ENCODE assay signal across 25 mouse cellular contexts in the genomic region with DNA sequence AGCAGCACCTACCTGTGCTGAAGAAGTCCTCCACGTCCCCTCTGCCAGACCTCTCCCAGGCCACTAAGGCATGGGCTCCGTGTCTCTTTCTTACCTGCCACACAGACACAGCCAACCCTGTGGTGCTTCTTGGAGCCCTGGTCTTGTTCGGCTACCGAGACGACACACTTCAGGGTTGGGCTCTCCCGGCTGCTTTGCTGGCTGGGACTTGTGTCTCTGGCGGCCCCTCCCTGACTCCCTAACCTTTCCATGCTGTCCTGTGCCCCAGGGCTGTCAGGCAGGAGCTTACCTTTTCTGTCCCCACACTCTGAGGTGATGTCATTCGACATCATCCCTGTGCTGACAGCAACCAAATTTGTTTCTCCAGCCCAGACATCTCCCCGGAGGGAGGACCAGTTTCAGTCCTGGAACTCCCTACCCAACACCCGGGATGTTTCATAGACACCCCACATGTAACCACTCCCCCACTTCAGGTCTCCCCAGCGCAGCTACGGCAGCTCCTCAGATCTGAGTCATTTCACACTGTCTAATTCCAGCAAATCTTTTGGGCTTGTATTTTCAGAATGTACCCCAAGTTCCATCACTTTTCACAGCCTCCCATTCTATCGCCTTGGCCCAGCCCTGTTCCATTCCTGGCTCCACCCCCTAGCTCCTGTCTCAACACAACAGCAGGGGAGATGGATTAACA. TPM values are rescaled to one million over a fixed set of nuclear protein-coding genes. Genes with fewer than 3 reads are reported as not detected.
DNase-seq lines count a peak whose midpoint lies in the region; ATAC-seq and TF ChIP-seq lines count a peak whose summit lies in the region.
"Had no signal": no experiment of that assay in that cellular context is flagged by ENCODE, and none has a peak within 500 bp of the region (broad histone marks: within the 10 kb centered on the region; RNA-seq: fewer than 3 reads in every experiment).

No protein-coding gene starts in this region.

- peak; percentile 92 for DNase-seq in heart, adult 11 months
- no peak for DNase-seq in limb, embryonic 10.5 days (ENCODE audit: low spot score)
- peak; percentile 90 for DNase-seq in brain, adult 2 months (ENCODE audit: low read depth, low spot score)
- DNase-seq: adrenal gland, postnatal 10 days; cerebellum, adult 11-12 months; cerebellum, postnatal 25 days; heart, postnatal 4 days; kidney, adult 11 months; layer of hippocampus, postnatal 36 days; liver, postnatal 0 days; lung, postnatal 14 days; spleen, adult 18-20 months; thymus, adult 2 months had no signal

- H3K9me3 ChIP-seq in heart, embryonic 12.5 days (replicated peaks), result no peaks in the 10 kb centered on the region
- H3K9me3 ChIP-seq in limb, embryonic 15.5 days, result no peaks in the 10 kb centered on the region
- H3K9me3 ChIP-seq in limb, embryonic 10.5 days (replicated peaks), result no peaks in the 10 kb centered on the region
- no peaks in the 10 kb centered on the region for H3K9me3 ChIP-seq in kidney, embryonic 14.5 days (ENCODE audit: control insufficient read depth, low read length)
- H3K9me3 ChIP-seq: heart, embryonic 15.5 days; midbrain, embryonic 13.5 days had no signal

- H3K36me3 ChIP-seq in heart, embryonic 12.5 days, result peaks cover 31% of the 10 kb centered on the region
- H3K36me3 ChIP-seq in limb, embryonic 15.5 days, result peaks cover 39% of the 10 kb centered on the region
- H3K36me3 ChIP-seq in limb, embryonic 10.5 days, result peaks cover 87% of the 10 kb centered on the region
- peaks cover 48% of the 10 kb centered on the region for H3K36me3 ChIP-seq in myocyte (ENCODE audit: control insufficient read depth, insufficient read depth)
- peaks cover 29% of the 10 kb centered on the region for H3K36me3 ChIP-seq in kidney, embryonic 14.5 days (ENCODE audit: control insufficient read depth, insufficient read depth, low read length)

- no peak overlapping the region for H3K4me3 ChIP-seq in heart, embryonic 12.5 days
- H3K4me3 ChIP-seq in limb, embryonic 15.5 days, result no peak overlapping the region
- H3K4me3 ChIP-seq in limb, embryonic 10.5 days, result no peak overlapping the region
- no peak overlapping the region for H3K4me3 ChIP-seq in myocyte
- H3K4me3 ChIP-seq in kidney, embryonic 14.5 days (ENCODE audit: low read length), result no peak overlapping the region
- H3K4me3 ChIP-seq: heart, embryonic 15.5 days; midbrain, embryonic 13.5 days had no signal

- H3K4me2 ChIP-seq in heart, embryonic 12.5 days, result no peak overlapping the region
- no peak overlapping the region for H3K4me2 ChIP-seq in limb, embryonic 15.5 days
- H3K4me2 ChIP-seq in myocyte (ENCODE audit: low read depth), result no peak overlapping the region
- H3K4me2 ChIP-seq in kidney, embryonic 14.5 days (replicated peaks; ENCODE audit: low read depth, low read length), result no peak overlapping the region
- H3K4me2 ChIP-seq: heart, embryonic 15.5 days; midbrain, embryonic 13.5 days had no signal

- ATAC-seq in heart, embryonic 12.5 days (ENCODE audit: insufficient number of reproducible peaks, low FRiP score), result no peak
- no peak for ATAC-seq in limb, embryonic 15.5 days (ENCODE audit: insufficient number of reproducible peaks, low FRiP score, low TSS enrichment, low read depth)
- ATAC-seq in monocyte, adult 5-6 weeks (replicated peaks; ENCODE audit: insufficient number of reproducible peaks, low FRiP score, low TSS enrichment, poor library complexity, severe bottlenecking), result no peak
- no peak for ATAC-seq in kidney, embryonic 14.5 days (ENCODE audit: low FRiP score, low TSS enrichment)
- ATAC-seq: forebrain, embryonic 14.5 days; hindbrain, postnatal 0 days; liver, postnatal 0 days; midbrain, embryonic 13.5 days had no signal

- H3ac ChIP-seq in myocyte (ENCODE audit: control insufficient read depth, insufficient read length), result no peak overlapping the region

- H3K4me1 ChIP-seq in heart, embryonic 12.5 days (replicated peaks), result peaks cover 69% of the 10 kb centered on the region
- peaks cover 26% of the 10 kb centered on the region for H3K4me1 ChIP-seq in limb, embryonic 15.5 days
- peaks cover 9% of the 10 kb centered on the region for H3K4me1 ChIP-seq in limb, embryonic 10.5 days
- peaks cover 5% of the 10 kb centered on the region; the same call in 1 of the 2 replicates for H3K4me1 ChIP-seq in kidney, embryonic 14.5 days (ENCODE audit: control insufficient read depth, insufficient read depth, low read length)

- no peak for TF ChIP-seq POLR2A in myocyte (IDR thresholded peaks at IDR 0.05; ENCODE audit: insufficient read length, low read depth)

- no peak overlapping the region for H3K9ac ChIP-seq in heart, embryonic 12.5 days
- H3K9ac ChIP-seq in limb, embryonic 15.5 days, result no peak overlapping the region
- no peak overlapping the region for H3K9ac ChIP-seq in kidney, embryonic 14.5 days (ENCODE audit: low read depth, low read length)
- H3K9ac ChIP-seq: heart, embryonic 15.5 days; liver, postnatal 0 days; midbrain, embryonic 13.5 days had no signal

- no peak overlapping the region for H3K27ac ChIP-seq in heart, embryonic 12.5 days (ENCODE audit: poor library complexity, severe bottlenecking)
- H3K27ac ChIP-seq in limb, embryonic 15.5 days, result 0 out of 2 replicates have a peak overlapping the region, but pooled peaks have one; percentile 47
- H3K27ac ChIP-seq in limb, embryonic 10.5 days, result no peak overlapping the region
- H3K27ac ChIP-seq in kidney, embryonic 14.5 days (ENCODE audit: low read depth, low read length), result no peak overlapping the region
- H3K27ac ChIP-seq: heart, embryonic 15.5 days; hindbrain, postnatal 0 days; kidney, postnatal 0 days; midbrain, embryonic 13.5 days had no signal

- H3K27me3 ChIP-seq in heart, embryonic 12.5 days (replicated peaks), result no peaks in the 10 kb centered on the region
- H3K27me3 ChIP-seq in limb, embryonic 15.5 days, result no peaks in the 10 kb centered on the region
- H3K27me3 ChIP-seq in limb, embryonic 10.5 days (ENCODE audit: low read depth, poor library complexity, severe bottlenecking), result no peaks in the 10 kb centered on the region
- no peaks in the 10 kb centered on the region for H3K27me3 ChIP-seq in myocyte (ENCODE audit: control insufficient read depth, insufficient read depth, insufficient read length)
- no peaks in the 10 kb centered on the region for H3K27me3 ChIP-seq in kidney, embryonic 14.5 days (ENCODE audit: control insufficient read depth, insufficient read depth, low read length)
- H3K27me3 ChIP-seq: heart, embryonic 15.5 days; midbrain, embryonic 13.5 days had no signal

- 71% methylated on average over 13 of the region's 13 CpGs for WGBS in heart, embryonic 12.5 days
- 70% methylated on average over 13 of the region's 13 CpGs for whole genome bisulfite sequencing in limb, embryonic 15.5 days
- WGBS in limb, embryonic 10.5 days, result 84% methylated on average over 13 of the region's 13 CpGs
- 84% methylated on average over 13 of the region's 13 CpGs for WGBS in kidney, embryonic 14.5 days

- H3K79me2 ChIP-seq in myocyte (ENCODE audit: control insufficient read depth, insufficient read depth), result peaks cover 97% of the 10 kb centered on the region

TF ChIP-seq in myocyte, 11 proteins besides CTCF, POLR2A, EP300 and RAD21:
- TF ChIP-seq MYOD1 (IDR thresholded peaks at IDR 0.05; ENCODE audit: control insufficient read depth in 1 of 3, insufficient read length in 2 of 3, low read depth in 2 of 3) (no peak), POLR2AphosphoS2 (IDR thresholded peaks at IDR 0.05; ENCODE audit: insufficient read length, low read depth) (peak; percentile 31)
TF ChIP-seq in myocyte: peak in this region for 1.

RNA-seq across cellular contexts. Expression of a gene that starts 9.8 kb away (rescaled TPM):
- polyA plus RNA-seq in heart, embryonic 12.5 days (2016; fragmentation: Nextera tagmentation; extraction: Ambion mirVana), result 73.9 and 76.4 TPM in 2 replicates
- 46.5 and 50.3 TPM in 2 replicates for polyA plus RNA-seq in limb, embryonic 15.5 days (2015; fragmentation: Nextera tagmentation; extraction: Ambion mirVana)
- 56.2 and 63.2 TPM in 2 replicates for polyA plus RNA-seq in limb, embryonic 10.5 days (2016; fragmentation: Nextera tagmentation; extraction: Ambion mirVana)
- 236 TPM for polyA plus RNA-seq in myocyte (2012; fragmentation: generic; extraction: Trizol)
- 103 to 151 TPM (median 107 TPM) in 3 replicates for total RNA-seq in monocyte, adult 5-6 weeks (2017)
- 35.6 and 43.3 TPM in 2 replicates for polyA plus RNA-seq in kidney, embryonic 14.5 days (2014; fragmentation: Nextera tagmentation; extraction: Ambion mirVana)

RNA-seq across cellular contexts. Expression of a gene that starts 15.8 kb away (rescaled TPM):
- 68.0 and 68.7 TPM in 2 replicates for polyA plus RNA-seq in heart, embryonic 12.5 days (2016; fragmentation: Nextera tagmentation; extraction: Ambion mirVana)
- polyA plus RNA-seq in limb, embryonic 15.5 days (2015; fragmentation: Nextera tagmentation; extraction: Ambion mirVana), result 120 and 128 TPM in 2 replicates
- polyA plus RNA-seq in limb, embryonic 10.5 days (2016; fragmentation: Nextera tagmentation; extraction: Ambion mirVana), result 83.1 and 95.3 TPM in 2 replicates
- polyA plus RNA-seq in myocyte (2012; fragmentation: generic; extraction: Trizol), result 84.1 TPM
- 46.3 to 53.6 TPM (median 51.4 TPM) in 3 replicates for total RNA-seq in monocyte, adult 5-6 weeks (2017)
- polyA plus RNA-seq in kidney, embryonic 14.5 days (2014; fragmentation: Nextera tagmentation; extraction: Ambion mirVana), result 19.7 and 68.6 TPM in 2 replicates

RNA-seq across cellular contexts. Expression of a gene that starts 40.2 kb away (rescaled TPM):
- polyA plus RNA-seq in heart, embryonic 12.5 days (2016; fragmentation: Nextera tagmentation; extraction: Ambion mirVana), result 4.7 and 4.9 TPM in 2 replicates
- 71.2 and 79.7 TPM in 2 replicates for polyA plus RNA-seq in limb, embryonic 15.5 days (2015; fragmentation: Nextera tagmentation; extraction: Ambion mirVana)
- 0.65 and 1.4 TPM in 2 replicates for polyA plus RNA-seq in limb, embryonic 10.5 days (2016; fragmentation: Nextera tagmentation; extraction: Ambion mirVana)
- polyA plus RNA-seq in myocyte (2012; fragmentation: generic; extraction: Trizol), result 0.06 TPM
- total RNA-seq in monocyte, adult 5-6 weeks (2017), result 1.5 to 3.7 TPM (median 1.8 TPM) in 3 replicates
- polyA plus RNA-seq in kidney, embryonic 14.5 days (2014; fragmentation: Nextera tagmentation; extraction: Ambion mirVana), result 5.5 and 6.8 TPM in 2 replicates
- total RNA-seq: granulocyte monocyte progenitor cell, adult 5-6 weeks; megakaryocyte, adult 5-6 weeks had no signal

RNA-seq across cellular contexts. Expression of a gene that starts 43.8 kb away (rescaled TPM):
- polyA plus RNA-seq in heart, embryonic 12.5 days (2016; fragmentation: Nextera tagmentation; extraction: Ambion mirVana), result 177 and 191 TPM in 2 replicates
- 183 and 198 TPM in 2 replicates for polyA plus RNA-seq in limb, embryonic 15.5 days (2015; fragmentation: Nextera tagmentation; extraction: Ambion mirVana)
- polyA plus RNA-seq in limb, embryonic 10.5 days (2016; fragmentation: Nextera tagmentation; extraction: Ambion mirVana), result 263 and 287 TPM in 2 replicates
- polyA plus RNA-seq in myocyte (2012; fragmentation: generic; extraction: Trizol), result 56.6 TPM
- 431 to 662 TPM (median 493 TPM) in 3 replicates for total RNA-seq in monocyte, adult 5-6 weeks (2017)
- 141 and 281 TPM in 2 replicates for polyA plus RNA-seq in kidney, embryonic 14.5 days (2014; fragmentation: Nextera tagmentation; extraction: Ambion mirVana)
